Mouse (Mus musculus) heart, postnatal 25 days (tissue): ENCODE measurements around the gene B3galt4. TPM values are rescaled to one million over a fixed set of nuclear protein-coding genes. Genes with fewer than 3 reads are reported as not detected.
A peak's percentile ranks its signal among the peaks of the same experiment; 100 is the strongest.
"Not testable (repeated sequence)": the region's sequence is repeated elsewhere in the genome, so short reads cannot be mapped to it uniquely, and the experiment has no call there.

Experiments used
- DNase-seq: peaks from one replicate; pipeline ENCODE4 v3.0.0; 2022; ENCODE audit warnings: low spot score
- intact Hi-C: fragments of 180-260 bp; cut with DNase I; formaldehyde crosslinking; loops from one replicate; pipeline ENCODE4 v1.15.1; 2025
- total RNA-seq, 2 experiments: library from RNA; stranded (reverse); gene quantifications; 2 replicates each; pipeline ENCODE4 v1.2.3; 2021

B3galt4 gene
- total RNA-seq, 2 experiments from 2014 or later: 1.7 to 1.9 TPM

DNA sequence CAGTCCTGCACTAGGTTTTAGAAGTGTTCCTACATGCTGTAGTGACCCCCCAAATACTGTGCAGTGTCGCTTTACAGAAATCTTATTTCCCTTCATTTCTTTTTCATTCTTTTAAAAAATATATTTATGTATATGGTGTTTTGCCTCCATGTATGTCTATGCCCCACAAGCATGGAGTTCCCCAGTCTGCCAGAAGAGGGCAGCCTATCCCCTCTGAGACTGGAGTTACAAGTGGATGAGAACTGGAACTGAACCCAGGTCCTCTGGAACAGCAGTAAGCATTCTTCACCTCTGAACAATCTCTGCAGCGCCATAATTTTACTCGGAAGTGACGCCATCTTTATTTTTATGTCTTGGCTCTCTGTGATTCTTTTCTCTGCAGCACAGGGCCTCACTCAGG, 18.1 kb upstream of the B3galt4 start:
- intact Hi-C loops: loop anchor here (2.0 kb wide), 1 partner anchor 13 kb away; no protein-coding TSS in a partner anchor
- no peak for DNase-seq

DNA sequence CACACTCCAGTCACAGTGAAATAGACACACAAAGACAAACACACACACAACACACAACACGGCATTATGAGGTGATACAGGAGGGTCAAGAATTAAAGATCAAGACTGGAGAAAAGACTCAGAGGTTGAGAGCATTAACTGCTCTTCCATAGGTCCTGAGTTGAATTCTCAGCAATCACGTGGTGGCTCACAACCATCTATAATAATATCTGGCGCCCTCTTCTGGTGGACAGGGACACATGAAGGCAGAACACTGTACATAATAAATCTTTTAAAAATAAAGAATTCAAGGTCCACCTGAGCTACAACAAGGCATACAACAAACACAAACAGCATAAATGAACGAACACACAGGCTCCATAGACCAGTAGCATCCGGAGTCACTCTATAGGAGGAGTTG, 17.6 kb upstream of the B3galt4 start:
- intact Hi-C loops: loop anchor here (2.0 kb wide), 1 partner anchor 14 kb away; no protein-coding TSS in a partner anchor
- no peak for DNase-seq

DNA sequence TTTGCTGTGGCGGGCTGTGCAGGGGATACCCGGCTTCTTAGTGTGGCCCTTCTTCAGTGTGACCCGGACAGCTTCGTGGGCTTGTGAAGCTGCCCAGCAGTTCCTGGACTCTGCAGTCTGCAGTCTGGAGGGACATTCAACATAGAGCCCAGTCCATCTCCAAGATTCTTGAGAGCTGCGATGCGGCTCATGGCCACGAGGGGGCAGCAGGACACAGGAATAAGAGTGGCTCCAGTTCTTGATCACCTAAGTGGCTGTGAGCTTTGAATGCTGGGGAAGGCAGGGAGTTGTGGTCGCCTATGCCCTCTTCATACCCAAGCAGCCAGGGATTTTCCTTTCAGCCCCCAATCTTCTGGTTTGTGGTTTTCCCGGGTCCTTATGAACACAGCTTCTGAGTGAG, 17.2 kb upstream of the B3galt4 start:
- DNase-seq: peak; percentile 43
- intact Hi-C loops: loop anchor here (2.0 kb wide), 1 partner anchor 14 kb away; no protein-coding TSS in a partner anchor

DNA sequence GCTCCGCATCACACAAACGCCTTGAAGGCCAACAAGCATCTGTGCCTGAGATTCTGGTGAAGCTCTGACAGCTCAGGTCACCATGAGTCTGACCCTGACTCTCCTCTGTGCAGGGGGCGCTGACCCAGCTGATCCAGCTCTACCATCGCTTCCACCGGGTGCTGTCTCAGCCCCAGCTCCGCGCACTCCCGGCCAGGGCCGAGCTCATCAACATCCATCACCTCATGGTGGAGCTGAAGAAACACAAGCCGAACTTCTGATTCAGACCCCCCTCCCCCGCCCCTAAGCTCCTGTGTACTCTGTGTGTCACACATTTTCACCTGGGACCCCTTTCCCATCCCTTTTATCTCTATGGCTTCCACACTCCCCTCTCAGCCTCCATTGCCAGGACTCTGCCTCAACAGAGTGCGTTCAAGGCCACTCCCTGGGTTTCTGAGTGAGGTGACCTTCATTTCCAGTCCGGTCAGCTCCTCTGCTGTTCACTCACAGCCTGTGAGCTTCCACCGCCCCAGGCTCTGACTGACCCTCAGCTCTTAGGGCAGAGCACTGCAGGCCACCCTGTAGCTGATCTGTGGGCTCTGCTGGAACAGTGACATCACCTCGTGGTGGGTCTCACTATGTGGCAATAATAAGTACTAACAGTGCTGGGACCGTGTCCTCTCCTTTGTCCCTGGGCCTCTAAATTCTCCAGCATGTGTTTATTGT, 14.7 kb upstream of the B3galt4 start:
- DNase-seq: no peak
- intact Hi-C loops: loop anchor here (1.0 kb wide), 1 partner anchor 1336 kb away; no protein-coding TSS in a partner anchor

DNA sequence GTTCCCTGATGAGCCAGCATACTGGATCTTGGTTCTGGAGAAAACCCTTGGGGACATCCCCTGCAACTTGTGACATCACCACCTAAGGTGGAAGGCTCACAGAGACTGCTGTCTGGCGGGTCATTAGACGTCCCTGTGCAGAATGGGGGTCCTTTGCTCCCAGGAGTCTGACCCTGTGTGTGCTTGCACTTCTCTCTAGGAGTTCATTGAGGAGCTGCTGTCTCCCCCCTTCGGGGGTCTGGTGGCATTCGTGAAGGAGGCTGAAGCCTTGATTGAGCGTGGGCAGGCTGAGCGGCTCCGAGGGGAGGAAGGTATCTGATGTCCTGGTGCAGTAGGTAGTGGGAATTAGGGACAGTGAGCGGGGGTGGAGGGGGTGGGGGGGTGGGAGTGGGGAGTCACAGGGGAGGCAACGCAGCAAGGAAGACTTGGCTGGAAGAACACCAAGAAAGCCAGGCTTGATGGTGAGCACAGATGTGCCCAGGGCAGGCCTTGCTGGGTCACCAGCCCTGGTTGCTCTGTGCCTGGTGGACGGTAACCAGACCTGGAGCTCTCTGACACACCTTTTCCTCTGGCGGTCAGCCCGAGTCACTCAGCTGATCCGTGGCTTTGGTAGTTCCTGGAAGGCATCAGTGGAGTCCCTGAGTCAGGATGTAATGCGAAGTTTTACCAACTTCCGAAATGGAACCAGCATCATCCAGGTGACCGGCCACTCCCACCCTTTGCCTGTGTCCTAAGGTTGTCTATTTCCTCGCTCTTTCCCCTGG, 14.0 kb upstream of the B3galt4 start:
- intact Hi-C loops: no loop called here
- no peak for DNase-seq

DNA sequence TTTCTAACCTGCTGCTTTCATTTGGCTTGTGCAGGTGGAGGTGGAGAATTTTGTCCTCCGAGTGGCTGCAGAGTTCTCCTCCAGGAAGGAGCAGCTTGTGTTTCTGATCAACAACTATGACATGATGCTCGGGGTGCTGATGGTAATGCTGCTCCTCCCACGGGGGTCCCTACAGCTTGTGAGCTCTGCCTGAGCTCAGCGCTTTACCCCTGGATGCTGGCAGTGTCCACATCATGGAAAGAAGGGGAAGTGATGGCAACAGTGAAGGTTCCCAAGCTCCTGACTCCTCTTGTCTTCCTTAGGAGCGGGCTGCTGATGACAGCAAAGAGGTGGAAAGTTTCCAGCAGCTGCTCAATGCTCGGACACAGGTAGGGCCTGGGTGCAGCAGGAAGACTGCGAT, 11.6 kb upstream of the B3galt4 start:
- intact Hi-C loops: no loop called here
- no peak for DNase-seq

DNA sequence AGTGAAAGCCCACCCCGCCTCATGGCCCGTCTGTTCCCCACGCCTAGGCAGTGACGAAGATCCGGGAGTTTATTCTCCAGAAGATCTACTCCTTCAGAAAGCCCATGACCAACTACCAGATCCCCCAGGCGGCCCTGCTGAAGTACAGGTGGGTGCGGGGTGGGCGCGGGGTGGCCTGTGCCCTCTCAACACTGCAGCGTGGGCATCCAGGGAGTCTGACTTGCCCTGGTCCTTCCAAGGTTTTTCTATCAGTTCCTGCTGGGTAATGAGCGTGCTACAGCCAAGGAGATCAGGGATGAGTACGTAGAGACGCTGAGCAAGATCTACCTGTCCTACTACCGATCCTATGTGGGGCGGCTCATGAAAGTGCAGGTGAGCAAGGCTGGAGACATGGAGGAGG, 8.7 kb upstream of the B3galt4 start:
- intact Hi-C loops: loop anchor here (2.0 to 5.0 kb wide), 2 partner anchors 1345 to 1392 kb away; no protein-coding TSS in a partner anchor
- no peak for DNase-seq

DNA sequence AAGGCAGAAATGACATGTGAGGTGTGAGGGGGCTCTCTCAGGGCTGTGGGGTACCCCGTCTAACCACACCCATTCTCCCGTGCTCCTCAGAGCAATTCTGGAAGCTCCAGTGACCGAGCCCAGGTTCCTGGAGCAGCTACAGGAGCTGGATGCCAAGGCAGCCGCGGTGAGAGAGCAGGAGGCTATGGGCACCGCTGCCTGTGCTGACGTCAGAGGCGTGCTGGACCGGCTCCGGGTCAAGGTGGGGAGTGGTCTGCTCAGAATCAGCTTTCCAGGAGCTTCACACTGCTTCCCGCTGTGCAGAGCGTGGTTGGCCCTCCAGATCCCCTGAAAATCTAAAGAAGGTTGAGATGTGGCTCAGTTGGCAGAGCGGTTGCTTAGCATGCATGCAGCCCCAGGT, 7.8 kb upstream of the B3galt4 start:
- intact Hi-C loops: loop anchor here (5.0 kb wide), 1 partner anchor 1393 kb away; no protein-coding TSS in a partner anchor
- DNase-seq: no peak

DNA sequence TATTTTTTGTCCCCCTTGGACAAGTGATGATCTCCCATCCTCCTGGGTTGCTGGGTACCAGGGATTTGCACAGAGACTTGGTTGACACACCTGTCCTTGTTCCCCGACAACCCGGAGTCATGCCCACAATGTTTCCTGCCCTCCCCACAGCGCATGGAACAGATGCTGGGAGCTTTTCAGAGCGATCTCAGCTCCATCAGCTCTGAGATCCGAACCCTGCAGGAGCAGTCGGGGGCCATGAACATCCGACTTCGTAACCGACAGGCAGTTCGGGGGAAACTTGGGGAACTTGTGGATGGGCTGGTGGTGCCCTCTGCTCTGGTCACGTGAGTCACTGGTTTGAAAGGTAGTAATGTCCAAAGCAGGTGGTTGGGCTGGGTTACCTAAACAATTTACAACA, 7.2 kb upstream of the B3galt4 start:
- DNase-seq: no peak
- intact Hi-C loops: loop anchor here (5.0 kb wide), 1 partner anchor 1394 kb away; no protein-coding TSS in a partner anchor

DNA sequence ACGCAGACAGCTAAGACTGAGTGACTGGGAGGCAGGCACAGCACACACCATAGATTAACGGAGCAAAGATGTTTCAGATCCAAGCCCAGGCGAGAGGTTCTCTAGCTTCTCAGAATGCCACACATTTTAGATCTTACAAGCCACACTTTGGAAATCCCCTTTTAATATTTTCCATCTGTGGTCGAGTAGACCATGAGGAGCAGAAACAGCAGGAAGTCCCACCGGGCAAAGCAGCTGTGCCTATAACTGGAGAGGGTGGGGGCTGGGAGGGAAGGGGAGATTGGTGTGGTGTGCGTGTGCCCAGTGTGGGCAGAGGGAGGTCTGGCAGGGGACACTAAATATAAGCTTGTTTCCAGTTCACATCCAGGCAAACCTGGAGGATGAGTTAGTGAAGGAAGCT, 6.2 kb upstream of the B3galt4 start:
- DNase-seq: no peak
- intact Hi-C loops: loop anchor here (1.0 to 5.0 kb wide), 2 partner anchors 64 to 1395 kb away; no protein-coding TSS in a partner anchor

DNA sequence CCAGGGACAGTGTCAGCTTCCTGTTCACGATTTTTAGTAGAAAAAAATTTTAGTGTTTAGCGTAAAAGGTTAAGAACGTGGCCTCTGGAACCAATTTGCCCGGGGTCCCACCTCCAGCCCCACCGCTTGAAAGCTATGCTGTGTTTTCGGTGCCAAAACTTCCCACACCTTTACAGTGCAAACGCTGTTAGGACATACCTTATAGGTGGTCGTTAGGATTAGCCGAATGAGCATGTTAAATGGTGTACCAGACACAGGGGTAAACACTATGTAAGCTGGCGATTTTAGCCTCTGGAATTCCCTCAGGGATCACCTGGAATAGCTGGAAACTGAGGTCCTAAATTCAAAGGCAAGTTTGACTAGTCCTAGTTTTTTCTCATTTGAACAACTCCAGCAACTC, 5.0 kb upstream of the B3galt4 start:
- intact Hi-C loops: loop anchor here (5.0 kb wide), 1 partner anchor 1396 kb away; no protein-coding TSS in a partner anchor
- no peak for DNase-seq

DNA sequence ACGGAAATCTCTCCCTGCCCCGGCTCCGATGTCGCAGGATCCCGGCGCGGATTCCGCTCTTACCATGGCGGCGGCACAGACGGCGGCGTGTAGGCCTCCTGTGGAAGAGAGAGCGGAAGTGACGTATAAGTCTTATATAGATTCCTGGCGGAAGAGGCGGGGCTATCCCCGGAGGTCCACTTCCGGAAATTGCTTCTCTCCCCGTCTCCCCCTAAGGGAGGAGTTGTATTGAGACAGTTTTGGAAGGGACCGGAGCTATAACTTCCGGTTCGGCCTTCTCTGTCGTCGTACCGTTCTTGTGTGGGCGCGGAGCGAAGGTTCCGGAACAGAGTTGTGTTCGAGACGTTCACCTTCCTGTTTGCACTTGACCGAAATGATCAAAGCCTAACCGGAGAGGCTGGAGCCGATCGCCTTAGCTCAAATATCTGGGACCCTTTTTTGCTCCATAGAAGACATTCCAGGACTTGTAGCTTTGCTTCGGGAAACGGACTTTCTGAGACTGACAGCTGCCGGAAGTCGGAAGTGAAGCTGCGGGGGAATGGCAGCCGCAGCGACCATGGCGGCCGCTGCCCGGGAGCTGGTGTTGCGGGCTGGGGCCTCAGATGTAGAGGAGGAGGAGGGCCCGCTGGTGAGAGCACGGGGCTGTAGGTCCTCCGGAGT, 4.4 kb upstream of the B3galt4 start, which contains the start of the genes Vps52 and Rps18:
Gene Vps52, plus strand, starts transcription at position 258 of the 660 bp plus-strand sequence.
Gene Rps18, minus strand, starts transcription at position 447 of the 660 bp plus-strand sequence.
- DNase-seq: peak; percentile 92
- intact Hi-C loops: loop anchor here (1.0 to 5.0 kb wide), 2 partner anchors 15 to 1397 kb away; partner anchors contain the start of genes Pfdn6 and Wdr46

DNA sequence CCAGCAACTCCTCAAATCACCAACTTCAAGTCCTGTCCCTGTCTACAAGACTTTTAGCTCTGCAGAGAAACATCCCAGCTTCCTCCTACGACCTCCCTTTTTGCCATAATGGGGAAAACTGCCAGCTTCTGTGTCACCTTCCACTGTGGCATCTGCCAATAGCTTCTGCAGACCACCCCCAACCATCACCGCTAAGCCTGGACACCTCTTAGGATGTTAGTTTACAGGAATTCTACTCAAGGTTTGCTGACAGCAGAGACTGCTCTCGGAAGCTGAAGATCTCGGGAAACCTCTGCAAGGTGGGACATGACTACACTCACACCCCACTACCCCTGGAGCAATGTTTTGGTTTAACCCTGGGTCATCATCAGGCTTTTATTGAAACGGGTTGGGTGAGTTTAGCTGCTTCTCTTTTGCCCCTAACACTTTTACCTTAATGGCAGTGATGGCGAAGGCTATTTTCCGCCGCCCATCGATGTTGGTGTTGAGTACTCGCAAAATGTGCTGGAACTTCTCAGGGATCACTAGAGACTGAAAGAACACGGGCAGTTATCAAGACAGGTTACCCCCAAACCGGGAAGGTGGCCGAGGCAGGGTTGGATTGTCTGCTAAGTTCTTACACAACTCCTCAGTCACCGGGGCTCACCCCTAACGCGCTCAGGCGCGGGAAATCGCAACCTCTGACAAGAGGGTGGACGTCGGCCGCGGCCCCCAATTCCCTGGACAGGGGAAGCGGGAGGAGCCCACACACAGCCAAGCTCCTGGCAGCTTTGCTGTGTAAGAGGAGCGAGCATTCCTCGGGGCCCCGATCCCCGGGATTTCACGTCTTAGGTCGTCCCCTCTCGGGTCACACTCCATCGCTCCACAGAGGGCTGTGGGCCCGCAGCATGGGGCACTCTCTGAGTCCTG, 3.6 kb upstream of the B3galt4 start:
- no peak for DNase-seq
- intact Hi-C loops: loop anchor here (1.0 to 5.0 kb wide), 2 partner anchors 15 to 1397 kb away; partner anchors contain the start of genes Pfdn6 and Wdr46

DNA sequence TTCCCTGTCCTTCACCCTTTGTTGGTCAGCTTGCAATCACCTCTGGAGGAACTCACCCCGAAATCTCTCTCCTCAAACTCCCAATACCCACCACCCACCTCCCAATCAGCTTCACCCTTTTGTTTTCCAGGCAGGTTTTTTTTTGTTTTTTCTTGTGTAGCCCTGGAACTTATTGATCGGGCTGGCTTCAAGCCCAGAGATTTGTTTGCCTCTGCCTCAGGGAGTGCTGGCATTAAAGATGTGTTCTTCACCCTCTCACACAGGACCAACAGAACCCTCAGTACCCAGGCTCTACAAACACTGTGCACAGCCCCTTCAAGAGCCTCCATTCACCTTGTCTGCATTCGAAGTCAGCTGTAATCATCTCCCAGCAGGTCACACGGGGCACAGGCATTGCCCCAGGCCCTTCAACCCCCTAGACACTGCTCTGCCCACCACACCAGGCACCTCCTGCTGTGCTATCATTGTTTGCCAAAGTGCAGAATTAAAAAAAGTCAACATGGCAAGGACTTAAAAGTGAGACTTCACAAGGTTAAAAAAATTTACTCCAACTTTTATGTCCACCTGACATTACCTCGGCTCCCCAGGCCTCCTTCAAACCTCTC, 2.8 kb upstream of the B3galt4 start:
- DNase-seq: no peak
- intact Hi-C loops: no loop called here

DNA sequence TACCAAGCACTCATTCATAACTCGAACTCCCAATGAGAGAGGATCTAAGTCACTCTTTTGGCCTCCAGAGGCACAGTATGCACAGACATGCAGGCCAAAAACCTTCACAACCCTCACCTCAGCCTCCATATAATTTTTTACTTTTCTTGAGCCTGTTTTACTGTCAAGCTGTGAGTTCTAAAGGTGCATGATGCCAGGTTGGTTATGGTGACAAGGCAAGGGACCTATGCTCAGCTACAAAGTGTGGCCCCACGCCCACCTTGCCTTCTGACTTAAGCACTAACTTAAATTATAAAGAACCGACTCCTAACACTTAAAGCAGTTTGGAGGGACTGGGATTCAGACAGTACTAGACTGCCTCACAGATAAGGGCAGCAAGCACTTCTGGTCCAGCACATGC, 2.0 kb upstream of the B3galt4 start:
- intact Hi-C loops: no loop called here
- DNase-seq: no peak

DNA sequence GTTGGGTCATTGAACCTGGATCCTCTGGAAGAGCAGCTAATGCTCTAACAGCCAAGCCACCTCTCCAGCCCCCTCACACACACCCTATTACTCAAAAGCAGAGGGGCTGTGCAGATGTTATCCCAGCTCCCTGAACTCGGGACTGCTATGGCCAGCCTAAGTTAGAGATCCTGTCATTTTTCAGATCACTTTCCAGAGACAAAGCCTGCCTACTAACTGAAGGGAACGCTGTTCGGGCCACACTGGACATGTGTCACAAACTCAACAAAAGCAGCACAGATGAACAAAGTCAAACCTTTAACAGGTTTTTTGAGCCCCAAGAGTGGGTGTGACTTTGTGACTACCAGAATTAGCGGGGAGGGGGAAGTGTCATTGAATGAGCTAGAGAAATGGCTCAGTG, 1.6 kb upstream of the B3galt4 start:
- DNase-seq: no peak

DNA sequence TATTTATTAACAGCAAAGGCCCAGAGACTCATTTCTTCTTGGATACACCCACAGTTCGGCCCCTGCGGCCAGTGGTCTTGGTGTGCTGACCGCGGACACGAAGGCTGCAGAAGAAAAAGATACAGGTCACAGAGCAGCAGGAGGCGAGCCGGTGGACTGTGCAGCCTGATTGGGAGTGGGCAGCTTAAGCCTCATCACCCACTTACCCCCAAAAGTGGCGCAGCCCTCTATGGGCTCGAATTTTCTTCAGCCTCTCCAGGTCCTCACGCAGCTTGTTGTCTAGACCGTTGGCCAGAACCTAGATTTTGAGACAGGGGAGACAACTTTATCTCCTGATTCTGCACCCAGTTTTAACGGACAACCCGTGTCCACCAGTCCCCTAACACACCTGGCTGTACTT, 727 bp upstream of the B3galt4 start:
- intact Hi-C loops, DNase-seq: not testable (repeated sequence)

More for the DNA sequence above, 1.6 kb upstream of the B3galt4 start:
- intact Hi-C loops: no loop called here

DNA sequence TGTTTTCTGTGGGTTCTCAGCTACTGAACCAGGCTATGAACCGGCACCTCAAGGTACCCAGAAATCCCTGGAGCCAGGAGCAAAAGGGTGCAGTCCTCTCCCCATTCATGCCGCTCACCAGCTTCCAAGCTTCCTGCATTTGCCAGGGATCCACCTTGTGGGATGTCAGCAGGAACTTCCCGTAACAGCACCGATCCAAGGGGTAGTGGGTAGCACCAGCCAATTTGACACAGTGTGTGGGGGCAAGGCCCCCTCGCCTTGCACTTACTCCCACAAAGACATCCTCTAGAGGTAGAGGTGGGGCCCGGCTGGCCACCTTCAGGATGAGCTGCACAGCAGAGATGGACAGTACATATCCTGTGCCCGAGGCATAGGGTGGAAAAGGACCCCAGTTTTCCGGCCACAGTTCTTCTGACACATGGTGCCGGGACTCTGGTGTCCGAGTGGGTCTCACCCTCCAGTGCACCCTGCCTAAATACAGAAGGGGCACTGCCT, 1.1 kb downstream of the B3galt4 start:
- DNase-seq: no peak
- intact Hi-C loops: no loop called here
